Mouse (Mus musculus) CH12.LX (cell line): ENCODE measurements around the gene Olfr203.

ENCODE experiments used
- GABPA ChIP-seq: IDR thresholded peaks from 2 replicates; pipeline ENCODE4 v1.6.1; 2012; ENCODE audit warnings: low read depth, low read length, improper control_type of control experiment, inconsistent platforms; ENCODE audit not compliant: insufficient replicate concordance
- HCFC1 ChIP-seq: IDR thresholded peaks from 2 replicates; pipeline ENCODE4 v1.6.1; 2012; ENCODE audit warnings: low read depth, mild to moderate bottlenecking, inconsistent platforms, low read length, improper control_type of control experiment

DNA sequence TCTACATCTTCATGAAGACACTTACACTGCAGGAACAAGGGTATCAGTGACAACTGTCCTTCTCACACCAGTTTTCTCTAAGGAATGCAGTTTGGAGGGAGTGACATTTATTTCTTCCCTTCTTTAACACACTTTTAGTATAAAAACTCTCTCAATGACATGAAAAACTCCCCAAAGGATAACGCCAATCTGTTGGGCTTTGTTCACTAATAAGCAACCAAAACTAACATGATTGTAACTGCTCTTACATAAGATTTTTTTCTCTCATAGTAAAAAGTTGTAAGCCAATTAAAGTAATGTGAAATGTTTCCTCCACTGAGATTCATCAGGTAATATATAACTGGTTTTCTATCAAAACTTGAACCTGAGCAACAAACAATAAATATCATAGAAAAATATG is 50.5 kb downstream of the Olfr203 start, which contains the start of gene Olfr206:
- TF ChIP-seq GABPA (no peak), HCFC1 (no peak)
